Mouse (Mus musculus) lung, adult 2 months (tissue): ENCODE data around the gene Gm43738.

ENCODE experiments used
- CTCF ChIP-seq: fragments of 200-500 bp; IDR thresholded peaks from 2 replicates; pipeline ENCODE4 v1.5.1; 2011; ENCODE audit warnings: mild to moderate bottlenecking, low read length, control low read depth; ENCODE audit not compliant: insufficient read depth
- POLR2A ChIP-seq: fragments of 200-500 bp; IDR thresholded peaks from 2 replicates; pipeline ENCODE4 v1.6.1; 2011; ENCODE audit warnings: low read depth, mild to moderate bottlenecking, control low read depth, low read length, borderline replicate concordance; ENCODE audit errors: extremely low read depth

DNA sequence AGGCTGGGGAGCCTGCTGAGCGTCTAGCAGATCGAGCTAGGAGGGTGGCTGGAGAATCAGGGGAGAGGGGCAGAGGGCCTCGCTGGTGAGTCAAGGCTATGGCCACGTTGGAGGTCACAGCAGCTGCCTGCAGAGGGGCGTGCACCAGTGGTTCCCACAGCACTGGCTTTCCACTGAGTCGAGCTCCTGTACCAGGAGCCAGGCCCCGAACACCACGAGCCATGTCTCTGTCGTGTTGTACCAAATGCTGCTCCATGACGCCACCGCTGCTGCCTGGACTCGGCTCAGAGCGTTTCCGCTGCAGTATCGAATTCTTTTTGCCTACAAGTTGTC is 47.0 kb upstream of the Gm43738 start:
- TF ChIP-seq POLR2A (no peak), CTCF (no peak)
